Mouse (Mus musculus): Measurements from ENCODE around the gene Gm11627. TPM values are rescaled to one million over a fixed set of nuclear protein-coding genes. Genes with fewer than 3 reads are reported as not detected.
A peak's percentile ranks its signal among the peaks of the same experiment; 100 is the strongest.
"Not testable (repeated sequence)": the region's sequence is repeated elsewhere in the genome, so short reads cannot be mapped to it uniquely, and the experiment has no call there.

Gene Gm11627
- total and polyA plus RNA-seq, 2 experiments from 2014 or later, result 7.9 to 12.0 TPM

- Histone ChIP-seq H3K36me3 (replicated peaks; ENCODE audit: control insufficient read depth, insufficient read depth, low read length) (no peaks in the 10 kb centered on the region), H3K27me3 (ENCODE audit: control insufficient read depth, insufficient read depth, low read length) (peaks cover 7% of the 10 kb centered on the region; the same call in 1 of the 2 replicates), H3K9me3 (replicated peaks; ENCODE audit: control insufficient read depth, low read length) (no peaks in the 10 kb centered on the region), H3K9ac (replicated peaks; ENCODE audit: low read depth, low read length) (no peak overlapping the region), H3K4me1 (ENCODE audit: control insufficient read depth, insufficient read depth) (peaks cover 7% of the 10 kb centered on the region; the same call in 1 of the 2 replicates), H3K4me2 (ENCODE audit: low read depth, low read length) (no peak overlapping the region), H3K27ac (ENCODE audit: low read depth) (no peak overlapping the region), H3K4me3 (ENCODE audit: low read depth, low read length) (no peak overlapping the region)
- no peak for ATAC-seq (ENCODE audit: insufficient read depth, low read depth)
- 65% methylated on average over 8 of the region's 8 CpGs for WGBS
- TF ChIP-seq CTCF (IDR thresholded peaks at IDR 0.05; ENCODE audit: low read depth), result no peak
- TF ChIP-seq EP300 (IDR thresholded peaks at IDR 0.05; ENCODE audit: low read depth), result no peak
- DNase-seq (ENCODE audit: low spot score), result no peak
Observed at GRCm38 (mm10) chr11:102609483-102609882, 30.2 kb upstream of the Gm11627 start.

DNA sequence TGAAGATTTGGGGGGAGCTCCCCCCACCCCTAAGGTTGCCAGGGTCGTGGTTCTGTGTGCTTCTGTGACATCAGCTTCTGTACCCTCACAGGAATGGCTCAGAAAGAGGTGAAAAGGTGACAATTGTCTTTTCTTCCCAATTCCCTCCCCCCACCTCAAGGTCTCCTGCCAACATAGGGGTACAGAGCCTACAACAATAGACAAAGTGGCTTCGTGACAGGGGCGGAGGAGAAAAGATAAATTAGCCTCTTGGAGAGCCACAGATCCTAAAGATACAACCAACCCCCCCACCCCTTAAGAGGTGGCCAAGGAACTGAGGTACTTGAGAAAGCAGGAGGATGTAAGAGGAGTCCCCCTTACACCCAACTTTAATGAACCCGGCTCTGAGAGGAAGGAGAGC lies 29.4 kb upstream of the Gm11627 start:
- H3K27me3 ChIP-seq (ENCODE audit: control insufficient read depth, insufficient read depth, low read length), result peaks cover 7% of the 10 kb centered on the region; the same call in 1 of the 2 replicates
- peak overlapping the region; percentile 59 for H3K27ac ChIP-seq (ENCODE audit: low read depth)
- 41% methylated on average over 4 of the region's 4 CpGs for WGBS
- H3K4me2 ChIP-seq (ENCODE audit: low read depth, low read length), result no peak overlapping the region
- DNase-seq (ENCODE audit: low spot score), result no peak
- H3K9ac ChIP-seq (replicated peaks; ENCODE audit: low read depth, low read length), result no peak overlapping the region
- H3K36me3 ChIP-seq (replicated peaks; ENCODE audit: control insufficient read depth, insufficient read depth, low read length), result no peaks in the 10 kb centered on the region
- no peaks in the 10 kb centered on the region for H3K9me3 ChIP-seq (replicated peaks; ENCODE audit: control insufficient read depth, low read length)
- H3K4me1 ChIP-seq (ENCODE audit: control insufficient read depth, insufficient read depth), result peaks cover 7% of the 10 kb centered on the region; the same call in 1 of the 2 replicates
- no peak for TF ChIP-seq EP300 (IDR thresholded peaks at IDR 0.05; ENCODE audit: low read depth)
- TF ChIP-seq CTCF (IDR thresholded peaks at IDR 0.05; ENCODE audit: low read depth), result no peak
- ATAC-seq (ENCODE audit: insufficient read depth, low read depth), result no peak
- no peak overlapping the region for H3K4me3 ChIP-seq (ENCODE audit: low read depth, low read length)

GRCm38 (mm10) chr11:102607686-102608548 lies 28.7 kb upstream of the Gm11627 start:
- H3K27ac ChIP-seq (ENCODE audit: low read depth), result peak overlapping the region; percentile 93
- H3K9ac ChIP-seq (replicated peaks; ENCODE audit: low read depth, low read length), result peak overlapping the region; percentile 80; the same call in 1 of the 2 replicates
- peak overlapping the region; percentile 68 for H3K4me2 ChIP-seq (ENCODE audit: low read depth, low read length)
- H3K27me3 ChIP-seq (ENCODE audit: control insufficient read depth, insufficient read depth, low read length), result peaks cover 7% of the 10 kb centered on the region; the same call in 1 of the 2 replicates
- no peaks in the 10 kb centered on the region for H3K9me3 ChIP-seq (replicated peaks; ENCODE audit: control insufficient read depth, low read length)
- TF ChIP-seq EP300 (IDR thresholded peaks at IDR 0.05; ENCODE audit: low read depth), result no peak
- no peak for TF ChIP-seq CTCF (IDR thresholded peaks at IDR 0.05; ENCODE audit: low read depth)
- H3K36me3 ChIP-seq (replicated peaks; ENCODE audit: control insufficient read depth, insufficient read depth, low read length), result no peaks in the 10 kb centered on the region
- H3K4me1 ChIP-seq (ENCODE audit: control insufficient read depth, insufficient read depth), result peaks cover 7% of the 10 kb centered on the region; the same call in 1 of the 2 replicates
- peak overlapping the region; percentile 78 for H3K4me3 ChIP-seq (ENCODE audit: low read depth, low read length)
- WGBS, result 25% methylated on average over 10 of the region's 10 CpGs
- ATAC-seq (ENCODE audit: insufficient read depth, low read depth) (no peak), DNase-seq (ENCODE audit: low spot score) (no peak)

DNA sequence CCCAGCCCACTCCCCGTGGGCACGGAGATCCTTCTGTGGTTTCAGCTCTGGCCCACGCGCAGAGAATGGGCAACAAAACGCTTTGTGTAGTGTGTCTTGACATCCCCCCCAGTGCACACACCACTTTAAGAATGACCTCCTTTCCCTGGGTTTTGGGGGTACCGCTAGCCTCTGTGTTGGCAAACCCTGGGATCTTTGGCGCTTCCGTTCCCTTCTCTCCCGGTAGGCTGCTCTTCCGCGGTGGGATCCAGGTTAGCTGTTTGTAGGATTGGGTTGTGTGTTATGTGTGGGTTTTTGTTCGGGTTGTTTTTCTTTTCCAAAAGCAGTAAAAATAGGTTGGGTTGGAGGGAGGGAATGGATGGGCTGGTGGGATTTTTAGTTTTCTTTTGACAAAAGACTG lies 27.9 kb upstream of the Gm11627 start:
- H3K4me1 ChIP-seq (ENCODE audit: control insufficient read depth, insufficient read depth); H3K27me3 ChIP-seq (ENCODE audit: control insufficient read depth, insufficient read depth, low read length): not testable (repeated sequence)
- H3K27ac ChIP-seq (ENCODE audit: low read depth), result peak overlapping the region; percentile 93

DNA sequence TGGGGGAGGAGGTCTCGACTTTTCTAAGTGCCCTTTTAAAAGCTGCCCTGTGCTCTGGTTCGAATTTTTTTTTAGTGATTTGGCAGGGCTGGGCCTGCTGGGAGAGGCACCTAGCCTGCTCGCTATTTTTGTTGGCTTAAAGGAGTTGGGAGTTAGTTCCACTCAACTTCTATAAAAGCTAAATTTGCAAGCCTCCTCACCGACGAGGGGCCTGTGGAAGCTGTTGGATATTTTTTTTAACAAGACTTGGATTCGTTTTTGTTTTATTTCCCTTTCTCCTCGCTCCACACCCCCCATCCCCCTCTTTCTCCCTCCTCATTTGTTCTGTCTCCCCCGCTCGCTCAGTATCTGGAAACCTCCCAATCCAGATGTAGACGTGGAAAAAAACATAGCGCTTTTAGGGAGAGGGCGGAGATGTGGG lies 27.5 kb upstream of the Gm11627 start:
- WGBS, result 4% methylated on average over 12 of the region's 12 CpGs
- H3K36me3 ChIP-seq (replicated peaks; ENCODE audit: control insufficient read depth, insufficient read depth, low read length), result no peaks in the 10 kb centered on the region
- TF ChIP-seq CTCF (IDR thresholded peaks at IDR 0.05; ENCODE audit: low read depth), result no peak
- peaks cover 7% of the 10 kb centered on the region; the same call in 1 of the 2 replicates for H3K4me1 ChIP-seq (ENCODE audit: control insufficient read depth, insufficient read depth)
- no peaks in the 10 kb centered on the region for H3K9me3 ChIP-seq (replicated peaks; ENCODE audit: control insufficient read depth, low read length)
- peak overlapping the region; percentile 78 for H3K4me3 ChIP-seq (ENCODE audit: low read depth, low read length)
- H3K27ac ChIP-seq (ENCODE audit: low read depth), result peak overlapping the region; percentile 93
- DNase-seq (ENCODE audit: low spot score), result peak; percentile 51
- peaks cover 7% of the 10 kb centered on the region; the same call in 1 of the 2 replicates for H3K27me3 ChIP-seq (ENCODE audit: control insufficient read depth, insufficient read depth, low read length)
- H3K9ac ChIP-seq (replicated peaks; ENCODE audit: low read depth, low read length), result peak overlapping the region; percentile 80
- no peak for ATAC-seq (ENCODE audit: insufficient read depth, low read depth)
- H3K4me2 ChIP-seq (ENCODE audit: low read depth, low read length), result peak overlapping the region; percentile 68

More for the DNA sequence above, 27.9 kb upstream of the Gm11627 start:
- WGBS, result 8% methylated on average over 12 of the region's 12 CpGs
- not testable (repeated sequence) for H3K9me3 ChIP-seq (replicated peaks; ENCODE audit: control insufficient read depth, low read length); DNase-seq (ENCODE audit: low spot score); H3K36me3 ChIP-seq (replicated peaks; ENCODE audit: control insufficient read depth, insufficient read depth, low read length); ATAC-seq (ENCODE audit: insufficient read depth, low read depth)
- Histone ChIP-seq H3K4me3 (ENCODE audit: low read depth, low read length) (peak overlapping the region; percentile 78), H3K9ac (replicated peaks; ENCODE audit: low read depth, low read length) (peak overlapping the region; percentile 80), H3K4me2 (ENCODE audit: low read depth, low read length) (peak overlapping the region; percentile 68)
